Mouse (Mus musculus): ENCODE measurements around the gene Eml2. TPM values are rescaled to one million over a fixed set of nuclear protein-coding genes. Genes with fewer than 3 reads are reported as not detected.
"Not testable (repeated sequence)": the region's sequence is repeated elsewhere in the genome, so short reads cannot be mapped to it uniquely, and the experiment has no call there.

The Eml2 gene
- polyA plus RNA-seq, 1 experiment from 2014 or later = 10.7 TPM

DNA sequence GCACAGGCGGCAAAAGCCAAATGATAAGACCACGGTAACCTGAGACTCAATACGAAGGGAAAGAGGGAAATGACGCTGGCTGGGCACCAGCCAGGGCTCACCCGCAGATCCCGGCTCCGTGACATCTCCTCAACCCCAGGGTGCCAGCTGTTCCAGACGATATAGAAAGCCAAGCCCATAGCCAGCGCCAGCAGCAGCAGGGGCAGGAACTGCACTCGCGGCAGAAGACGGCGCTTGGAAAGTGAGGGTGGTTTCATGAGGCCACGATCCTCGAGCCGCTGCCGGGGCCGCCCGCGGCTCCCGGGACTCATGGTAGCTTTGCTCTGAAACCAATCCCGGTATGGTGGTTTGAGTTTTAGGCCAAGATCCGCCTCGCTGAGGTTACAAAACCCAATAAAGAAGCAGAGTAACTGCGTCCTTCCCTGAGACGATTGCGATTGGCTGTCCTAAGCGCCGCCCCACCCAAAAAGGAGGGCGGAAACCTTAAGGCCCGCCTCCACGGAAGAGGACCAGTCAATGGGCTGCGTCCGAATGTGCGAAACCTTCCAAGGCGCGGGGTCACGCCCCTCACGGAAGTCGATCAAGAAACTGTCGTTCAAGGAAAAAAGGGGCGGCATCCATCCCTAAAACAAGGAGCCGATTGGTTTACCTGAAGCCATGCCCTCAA is 27.2 kb upstream of the Eml2 start, which contains the start of gene Qpctl:
Gene Qpctl, minus strand, starts transcription at position 417 of the 667 bp plus-strand sequence.
- peak; percentile 98 for ATAC-seq (ENCODE audit: insufficient read depth, low FRiP score, low read depth)
- WGBS = under 1% methylated on average over 43 of the region's 43 CpGs
- H3K4me1 ChIP-seq = peaks cover 17% of the 10 kb centered on the region

DNA sequence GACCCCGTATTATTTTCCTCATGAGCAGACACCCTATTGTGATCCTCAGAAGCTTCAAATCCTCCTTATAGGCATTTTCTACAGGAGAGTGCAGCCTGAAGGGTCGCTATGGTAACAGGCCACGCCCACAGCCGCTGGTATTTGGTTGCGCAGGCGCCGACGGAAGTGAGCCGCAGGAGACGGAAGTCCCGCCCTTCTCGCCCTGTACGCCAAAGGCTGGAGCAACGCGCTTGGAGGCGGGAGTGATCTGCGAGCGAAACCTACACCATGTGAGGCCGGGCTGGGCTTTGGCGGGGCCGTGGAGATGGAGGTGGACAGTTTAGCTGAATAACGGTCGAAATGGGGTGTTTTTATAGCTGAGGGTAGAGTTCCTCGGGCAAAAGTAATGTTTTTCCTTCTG is 26.6 kb upstream of the Eml2 start, which contains the start of gene Snrpd2:
Gene Snrpd2, plus strand, starts transcription at position 97 of the 400 bp plus-strand sequence.
- Histone ChIP-seq H3K36me3 (peaks cover 8% of the 10 kb centered on the region; the same call in 1 of the 2 replicates), H3K4me3 (replicated peaks) (peak within 1 kb of the TSS; percentile 65), H3K27ac (peak within 1 kb of the TSS; percentile 80), H3K4me2 (peak within 1 kb of the TSS; percentile 69), H3K4me1 (peaks cover 17% of the 10 kb centered on the region), H3K9me3 (no peaks in the 10 kb centered on the region), H3K27me3 (replicated peaks) (no peaks in the 10 kb centered on the region), H3K9ac (peak within 1 kb of the TSS; percentile 65)
- WGBS = under 1% methylated on average over 24 of the region's 24 CpGs
- peak; percentile 89 for ATAC-seq (ENCODE audit: insufficient read depth, low FRiP score, low read depth)

More for the DNA sequence above, 27.2 kb upstream of the Eml2 start, which contains the start of gene Qpctl:
- Histone ChIP-seq H3K4me3 (replicated peaks) (peak within 1 kb of the TSS; percentile 65), H3K9me3 (no peaks in the 10 kb centered on the region), H3K4me2 (peak within 1 kb of the TSS; percentile 69), H3K27me3 (replicated peaks) (no peaks in the 10 kb centered on the region), H3K27ac (peak within 1 kb of the TSS; percentile 80), H3K36me3 (peaks cover 7% of the 10 kb centered on the region; the same call in 1 of the 2 replicates), H3K9ac (peak within 1 kb of the TSS; percentile 65)

DNA sequence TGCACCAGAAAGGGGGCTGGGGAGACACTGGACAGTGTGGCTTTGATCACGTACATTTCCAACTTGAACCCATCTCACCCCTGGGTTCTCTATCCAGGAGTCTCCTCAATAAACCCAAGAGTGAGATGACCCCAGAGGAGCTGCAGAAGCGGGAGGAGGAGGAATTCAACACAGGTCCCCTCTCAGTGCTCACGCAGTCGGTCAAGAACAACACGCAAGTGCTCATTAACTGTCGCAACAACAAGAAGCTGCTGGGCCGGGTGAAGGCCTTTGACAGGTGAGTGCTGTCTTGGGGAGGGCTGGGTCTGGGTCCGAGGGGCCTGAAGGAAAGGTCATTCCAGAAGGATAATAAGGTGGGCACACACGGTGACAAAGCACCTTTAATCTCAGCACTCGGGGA is 25.1 kb upstream of the Eml2 start:
- H3K9ac ChIP-seq; H3K9me3 ChIP-seq; H3K27ac ChIP-seq; H3K27me3 ChIP-seq (replicated peaks); H3K4me3 ChIP-seq (replicated peaks); ATAC-seq (ENCODE audit: insufficient read depth, low FRiP score, low read depth); H3K4me2 ChIP-seq: not testable (repeated sequence)
- H3K36me3 ChIP-seq = peaks cover 10% of the 10 kb centered on the region; the same call in 1 of the 2 replicates
- H3K4me1 ChIP-seq = peaks cover 19% of the 10 kb centered on the region
- 88% methylated on average over 10 of the region's 10 CpGs for WGBS

DNA sequence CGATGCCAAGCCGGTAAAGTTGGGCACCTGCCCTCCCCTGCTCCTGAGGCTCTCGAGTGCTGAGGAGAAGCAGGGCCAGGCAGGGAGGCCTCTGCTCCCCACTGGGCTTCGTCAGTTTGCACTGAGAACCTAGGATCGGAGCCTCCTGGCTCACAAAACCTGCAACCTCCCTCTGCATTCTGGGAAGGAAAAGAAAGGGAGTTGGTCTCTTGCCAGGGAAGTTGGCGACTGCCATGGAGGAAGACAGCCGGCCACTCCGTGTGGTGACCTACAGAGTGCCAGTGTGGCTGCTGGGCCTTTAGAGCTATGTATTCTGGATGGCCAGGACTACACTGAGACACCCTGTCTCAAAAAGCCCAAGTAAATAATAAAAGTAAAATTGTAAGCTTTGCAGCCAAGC is 21.4 kb upstream of the Eml2 start:
- no peak overlapping the region for H3K4me3 ChIP-seq (replicated peaks)
- no peak overlapping the region for H3K4me2 ChIP-seq
- peaks cover 29% of the 10 kb centered on the region for H3K4me1 ChIP-seq
- 73% methylated on average over 8 of the region's 8 CpGs for WGBS
- peaks cover 10% of the 10 kb centered on the region; the same call in 1 of the 2 replicates for H3K36me3 ChIP-seq
- H3K27me3 ChIP-seq (replicated peaks) = peaks cover 7% of the 10 kb centered on the region
- ATAC-seq (ENCODE audit: insufficient read depth, low FRiP score, low read depth) = no peak
- no peak overlapping the region for H3K9ac ChIP-seq
- no peak overlapping the region for H3K27ac ChIP-seq
- no peaks in the 10 kb centered on the region for H3K9me3 ChIP-seq

GRCm38 (mm10) chr7:19155825-19156475 is 20.3 kb upstream of the Eml2 start:
- Histone ChIP-seq H3K27me3 (replicated peaks) (peaks cover 10% of the 10 kb centered on the region), H3K36me3 (peaks cover 10% of the 10 kb centered on the region; the same call in 1 of the 2 replicates), H3K27ac (no peak overlapping the region), H3K9ac (no peak overlapping the region), H3K4me3 (replicated peaks) (no peak overlapping the region), H3K9me3 (no peaks in the 10 kb centered on the region), H3K4me2 (no peak overlapping the region), H3K4me1 (peaks cover 28% of the 10 kb centered on the region)
- 48% methylated on average over 13 of the region's 13 CpGs for WGBS
- no peak for ATAC-seq (ENCODE audit: insufficient read depth, low FRiP score, low read depth)

GRCm38 (mm10) chr7:19157160-19157800 is 18.9 kb upstream of the Eml2 start:
- Histone ChIP-seq H3K4me3 (replicated peaks) (no peak overlapping the region), H3K4me2 (peak overlapping the region; percentile 29), H3K9me3 (no peaks in the 10 kb centered on the region), H3K27me3 (replicated peaks) (peaks cover 10% of the 10 kb centered on the region), H3K9ac (no peak overlapping the region; the same call in 1 of the 2 replicates), H3K4me1 (peaks cover 27% of the 10 kb centered on the region), H3K36me3 (peaks cover 10% of the 10 kb centered on the region; the same call in 1 of the 2 replicates), H3K27ac (peak overlapping the region; percentile 48)
- WGBS = 6% methylated on average over 30 of the region's 30 CpGs
- ATAC-seq (ENCODE audit: insufficient read depth, low FRiP score, low read depth) = peak; percentile 54; the same call in 1 of the 2 replicates

DNA sequence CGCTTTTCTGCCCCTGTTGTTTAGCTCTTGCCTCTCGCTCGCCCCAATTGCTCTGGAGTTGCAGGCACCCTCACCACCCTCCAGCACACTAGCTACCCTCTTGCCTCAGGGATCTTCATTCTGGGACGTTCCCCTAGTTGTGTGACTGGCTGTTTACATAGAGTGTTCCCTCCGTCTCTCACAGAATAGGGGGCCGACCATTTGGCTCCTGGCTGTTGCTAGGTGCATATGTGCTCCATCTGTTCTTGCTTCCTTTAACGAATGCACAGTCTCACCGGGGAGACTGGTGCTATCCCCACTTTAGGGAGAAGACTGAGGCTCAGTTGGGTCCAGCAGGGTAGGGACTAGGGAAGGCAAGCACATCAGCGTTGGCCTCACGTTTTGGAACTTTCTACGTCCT is 17.6 kb upstream of the Eml2 start:
- no peak overlapping the region for H3K27ac ChIP-seq
- H3K9me3 ChIP-seq = no peaks in the 10 kb centered on the region
- no peak overlapping the region for H3K4me3 ChIP-seq (replicated peaks)
- H3K9ac ChIP-seq = no peak overlapping the region
- WGBS = 60% methylated on average over 11 of the region's 11 CpGs
- H3K36me3 ChIP-seq = 0 out of 2 replicates have a peak, but pooled peaks cover 3% of the 10 kb centered on the region
- no peak overlapping the region for H3K4me2 ChIP-seq
- no peak for ATAC-seq (ENCODE audit: insufficient read depth, low FRiP score, low read depth)
- H3K27me3 ChIP-seq (replicated peaks) = peaks cover 10% of the 10 kb centered on the region
- H3K4me1 ChIP-seq = peaks cover 28% of the 10 kb centered on the region

DNA sequence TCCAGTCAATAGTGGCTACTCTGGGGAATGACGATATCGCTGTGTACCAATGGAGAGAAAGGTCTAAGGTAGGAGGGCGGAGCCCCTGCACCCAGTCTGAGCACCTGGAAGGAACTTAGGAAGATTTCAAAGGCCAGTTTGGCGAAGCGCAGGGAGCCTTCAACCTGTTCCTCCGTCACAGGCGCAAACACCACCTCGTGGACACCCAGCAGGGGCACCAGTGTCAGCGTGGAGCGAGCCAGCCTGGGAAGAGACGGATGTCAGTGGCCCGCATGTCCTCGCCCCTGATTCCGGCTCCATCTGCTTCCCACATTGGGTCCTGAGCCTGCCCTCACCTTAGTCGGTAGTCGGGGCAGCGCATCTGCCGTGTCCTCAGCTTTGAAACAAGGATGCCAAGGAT is 16.8 kb upstream of the Eml2 start:
- Histone ChIP-seq H3K9me3 (no peaks in the 10 kb centered on the region), H3K4me2 (peak overlapping the region; percentile 73), H3K4me3 (replicated peaks) (peak overlapping the region; percentile 42), H3K4me1 (peaks cover 34% of the 10 kb centered on the region), H3K9ac (no peak overlapping the region), H3K27me3 (replicated peaks) (peaks cover 10% of the 10 kb centered on the region), H3K36me3 (0 out of 2 replicates have a peak, but pooled peaks cover 3% of the 10 kb centered on the region), H3K27ac (no peak overlapping the region)
- ATAC-seq (ENCODE audit: insufficient read depth, low FRiP score, low read depth) = no peak
- WGBS = 10% methylated on average over 18 of the region's 18 CpGs

DNA sequence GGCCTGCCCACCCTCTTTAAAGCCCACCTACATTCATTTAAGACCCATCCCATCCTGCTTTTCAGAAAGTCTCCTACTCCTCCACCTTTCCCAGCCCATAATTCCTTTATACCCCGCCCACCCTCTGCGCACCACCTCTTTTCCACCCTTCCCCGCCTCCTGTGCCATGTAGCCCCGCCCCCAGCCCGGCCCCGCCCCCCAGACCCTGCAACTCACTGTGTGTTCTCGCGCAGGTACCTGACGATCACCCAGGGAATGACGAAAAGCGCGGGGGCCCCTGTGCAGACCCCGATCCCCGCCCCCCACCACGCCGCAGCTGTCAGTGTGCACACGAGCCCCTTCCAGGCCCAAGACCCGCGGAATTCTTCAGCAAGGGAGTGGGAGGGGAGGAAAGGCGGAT is 16.1 kb upstream of the Eml2 start:
- Histone ChIP-seq H3K36me3 (no peaks in the 10 kb centered on the region), H3K9me3 (no peaks in the 10 kb centered on the region), H3K27me3 (replicated peaks) (peaks cover 15% of the 10 kb centered on the region), H3K27ac (no peak overlapping the region), H3K4me3 (replicated peaks) (peak overlapping the region; percentile 42), H3K4me1 (peaks cover 40% of the 10 kb centered on the region), H3K9ac (no peak overlapping the region), H3K4me2 (peak overlapping the region; percentile 73)
- ATAC-seq (ENCODE audit: insufficient read depth, low FRiP score, low read depth) = peak; percentile 60; the same call in 1 of the 2 replicates
- WGBS = 2% methylated on average over 20 of the region's 20 CpGs

- Histone ChIP-seq H3K36me3 (no peaks in the 10 kb centered on the region), H3K27me3 (replicated peaks) (peaks cover 16% of the 10 kb centered on the region), H3K27ac (no peak overlapping the region), H3K9ac (no peak overlapping the region), H3K4me3 (replicated peaks) (no peak overlapping the region), H3K4me1 (peaks cover 34% of the 10 kb centered on the region), H3K4me2 (no peak overlapping the region), H3K9me3 (no peaks in the 10 kb centered on the region)
- WGBS = 84% methylated on average over 7 of the region's 7 CpGs
- no peak for ATAC-seq (ENCODE audit: insufficient read depth, low FRiP score, low read depth)
Measured at GRCm38 (mm10) chr7:19162928-19163327, 13.3 kb upstream of the Eml2 start.

- no peak for ATAC-seq (ENCODE audit: insufficient read depth, low FRiP score, low read depth)
- Histone ChIP-seq H3K36me3 (no peaks in the 10 kb centered on the region), H3K9me3 (no peaks in the 10 kb centered on the region), H3K4me2 (peak overlapping the region; percentile 36), H3K27me3 (replicated peaks) (peaks cover 16% of the 10 kb centered on the region), H3K4me3 (replicated peaks) (no peak overlapping the region), H3K27ac (no peak overlapping the region), H3K9ac (no peak overlapping the region), H3K4me1 (peaks cover 34% of the 10 kb centered on the region)
- 26% methylated on average over 12 of the region's 12 CpGs for WGBS
Measured at GRCm38 (mm10) chr7:19163752-19164151, 12.5 kb upstream of the Eml2 start.

Data from stomach, embryonic 15.5 days (tissue).